Mouse (Mus musculus) thymus, adult 2 months (tissue): ENCODE measurements around the gene Rest.

Experiments used
- CTCF ChIP-seq: fragments of 200-500 bp; IDR thresholded peaks from 2 replicates; pipeline ENCODE4 v1.5.1; 2012; ENCODE audit warnings: mild to moderate bottlenecking, control low read depth, low read length, moderate library complexity, borderline replicate concordance; ENCODE audit not compliant: control insufficient read depth, poor library complexity, insufficient read depth; ENCODE audit errors: extremely low read depth
- POLR2A ChIP-seq: fragments of 200-500 bp; IDR thresholded peaks from 2 replicates; pipeline ENCODE4 v1.6.1; 2012; ENCODE audit warnings: mild to moderate bottlenecking, low read length, control low read depth, moderate library complexity; ENCODE audit not compliant: control insufficient read depth, poor library complexity, insufficient read depth; ENCODE audit errors: extremely low read depth

- TF ChIP-seq CTCF (no peak), POLR2A (no peak)
These were observed 20.8 kb upstream of the Rest start for GRCm38 (mm10) chr5:77244331-77244987.
